Mouse (Mus musculus) kidney, adult 8-10 months (tissue): ENCODE measurements around the gene Fam71f1.
"Not testable (repeated sequence)": the region's sequence is repeated elsewhere in the genome, so short reads cannot be mapped to it uniquely, and the experiment has no call there.

Experiments used
- DNase-seq, 2 experiments: peaks; one replicate each; pipeline ENCODE4 v3.0.0; 2022

Fam71f1 gene

GRCm38 (mm10) chr6:29329514-29329913 lies 10.6 kb downstream of the Fam71f1 start:
- DNase-seq = no peak

- DNase-seq = not testable (repeated sequence)
These were observed 27.6 kb downstream of the Fam71f1 start for GRCm38 (mm10) chr6:29346512-29346911.

- DNase-seq = no peak
These were observed 28.2 kb downstream of the Fam71f1 start for GRCm38 (mm10) chr6:29347189-29347588.

GRCm38 (mm10) chr6:29347665-29348370 lies 28.9 kb downstream of the Fam71f1 start, which contains the start of gene Calu:
Calu (plus strand) TSS chr6:29348069.
- peak; percentile 99 to 100 for DNase-seq

- no peak for DNase-seq
These were observed 29.4 kb downstream of the Fam71f1 start for GRCm38 (mm10) chr6:29348371-29348724.

GRCm38 (mm10) chr6:29351613-29352012 lies 32.7 kb downstream of the Fam71f1 start:
- DNase-seq = no peak

GRCm38 (mm10) chr6:29352816-29353215 lies 33.9 kb downstream of the Fam71f1 start:
- DNase-seq = no peak

- no peak for DNase-seq
These were observed 40.4 kb downstream of the Fam71f1 start for GRCm38 (mm10) chr6:29359386-29359785.

- DNase-seq = no peak
These were observed 41.3 kb downstream of the Fam71f1 start for GRCm38 (mm10) chr6:29360211-29360610.

GRCm38 (mm10) chr6:29362246-29363128 lies 43.5 kb downstream of the Fam71f1 start:
- DNase-seq = no peak

GRCm38 (mm10) chr6:29363129-29363515 lies 44.2 kb downstream of the Fam71f1 start:
- no peak for DNase-seq

GRCm38 (mm10) chr6:29365277-29365676 lies 46.3 kb downstream of the Fam71f1 start:
- DNase-seq = no peak

- no peak for DNase-seq
These were observed 58.4 kb downstream of the Fam71f1 start for GRCm38 (mm10) chr6:29377386-29377785.

GRCm38 (mm10) chr6:29378678-29379077 lies 59.7 kb downstream of the Fam71f1 start:
- no peak for DNase-seq

GRCm38 (mm10) chr6:29379954-29380353 lies 61.0 kb downstream of the Fam71f1 start:
- DNase-seq = no peak

- no peak for DNase-seq
These were observed 63.5 kb downstream of the Fam71f1 start for GRCm38 (mm10) chr6:29382442-29382841.
